Mouse (Mus musculus) cerebellum, adult 2 months (tissue): ENCODE measurements around the gene Mroh9. TPM values are rescaled to one million over a fixed set of nuclear protein-coding genes. Genes with fewer than 3 reads are reported as not detected.

Experiments used
- DNase-seq, 2 experiments: peaks; one replicate each; pipeline ENCODE4 v3.0.0; 2021
- H3K27ac ChIP-seq: fragments of 200-500 bp; 2 replicates; pipeline ENCODE4 v1.5.1; 2012; ENCODE audit warnings: low read length, control low read depth, inconsistent platforms; ENCODE audit not compliant: insufficient read depth
- H3K27me3 ChIP-seq: fragments of 200-500 bp; 2 replicates; pipeline ENCODE4 v1.6.1; 2012; ENCODE audit warnings: inconsistent platforms, mild to moderate bottlenecking, low read length, moderate library complexity; ENCODE audit not compliant: control insufficient read depth, insufficient read depth
- H3K4me1 ChIP-seq: fragments of 200-500 bp; 2 replicates; pipeline ENCODE4 v1.6.1; 2011; ENCODE audit warnings: low read length; ENCODE audit not compliant: control insufficient read depth, insufficient read depth
- H3K4me3 ChIP-seq: fragments of 200-500 bp; replicated peaks from 2 replicates; pipeline ENCODE3; 2011; ENCODE audit warnings: mild to moderate bottlenecking, low read depth, low read length, control low read depth; ENCODE audit not compliant: insufficient read depth
- CTCF ChIP-seq: fragments of 200-500 bp; IDR thresholded peaks from 2 replicates; pipeline ENCODE4 v1.5.1; 2011; ENCODE audit warnings: low read depth, mild to moderate bottlenecking, control low read depth, low read length, moderate library complexity, borderline replicate concordance; ENCODE audit not compliant: insufficient read depth
- POLR2A ChIP-seq: fragments of 200-500 bp; IDR thresholded peaks from 2 replicates; pipeline ENCODE4 v1.6.1; 2011; ENCODE audit warnings: low read length, control low read depth, borderline replicate concordance; ENCODE audit not compliant: insufficient read depth
- WGBS: fragments of 180-500 bp; shearing (Covaris S2); methylation state at CpG from one replicate; pipeline ENCODE4 v1.1.7; 2018; 5-methylcytosine and 5-hydroxymethylcytosine counted together
- polyA plus RNA-seq: library from polyadenylated mRNA; depleted of rRNA; stranded (reverse); fragments of >200 nt; gene quantifications from 2 replicates; pipeline ENCODE4 v1.2.3, GENCODE M21; 2012; rRNA removed

The Mroh9 gene
- not detected in 2 replicates for polyA plus RNA-seq

DNA sequence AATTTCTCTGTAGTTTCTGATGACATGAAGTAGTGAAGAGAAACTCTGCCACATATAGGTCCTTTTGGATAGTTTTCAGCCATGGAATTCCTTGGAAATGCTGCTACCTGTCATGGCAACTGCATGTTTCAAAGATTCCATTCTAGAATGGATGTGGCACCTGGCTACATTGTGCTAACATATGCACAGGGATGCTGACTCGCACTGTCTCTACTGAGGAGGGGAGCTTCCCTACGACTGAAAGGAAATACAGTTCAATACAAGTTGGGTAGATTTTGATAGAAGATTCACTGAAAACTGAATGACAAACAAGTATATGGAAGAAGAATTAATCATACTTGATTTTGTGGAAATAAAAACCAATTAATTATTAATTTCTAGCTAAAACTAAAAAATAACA is at the start of gene Mroh9:
Gene Mroh9, minus strand, starts transcription at position 101 of the 400 bp plus-strand sequence.
- Histone ChIP-seq H3K4me1 (no peaks in the 10 kb centered on the region), H3K27me3 (no peaks in the 10 kb centered on the region; the same call in 1 of the 2 replicates), H3K4me3 (no peak within 1 kb of the TSS), H3K27ac (no peak within 1 kb of the TSS)
- WGBS: 76% methylated on average over 2 of the region's 2 CpGs
- DNase-seq: no peak
- TF ChIP-seq CTCF (no peak), POLR2A (no peak)

GRCm38 (mm10) chr1:163129976-163130375 is 44.5 kb upstream of the Mroh9 start:
- Histone ChIP-seq H3K27ac (no peak overlapping the region), H3K4me1 (no peaks in the 10 kb centered on the region), H3K27me3 (no peaks in the 10 kb centered on the region), H3K4me3 (no peak overlapping the region)
- DNase-seq: no peak
- TF ChIP-seq CTCF: no peak
- TF ChIP-seq POLR2A: no peak
- 55% methylated on average over 3 of the region's 3 CpGs for WGBS

DNA sequence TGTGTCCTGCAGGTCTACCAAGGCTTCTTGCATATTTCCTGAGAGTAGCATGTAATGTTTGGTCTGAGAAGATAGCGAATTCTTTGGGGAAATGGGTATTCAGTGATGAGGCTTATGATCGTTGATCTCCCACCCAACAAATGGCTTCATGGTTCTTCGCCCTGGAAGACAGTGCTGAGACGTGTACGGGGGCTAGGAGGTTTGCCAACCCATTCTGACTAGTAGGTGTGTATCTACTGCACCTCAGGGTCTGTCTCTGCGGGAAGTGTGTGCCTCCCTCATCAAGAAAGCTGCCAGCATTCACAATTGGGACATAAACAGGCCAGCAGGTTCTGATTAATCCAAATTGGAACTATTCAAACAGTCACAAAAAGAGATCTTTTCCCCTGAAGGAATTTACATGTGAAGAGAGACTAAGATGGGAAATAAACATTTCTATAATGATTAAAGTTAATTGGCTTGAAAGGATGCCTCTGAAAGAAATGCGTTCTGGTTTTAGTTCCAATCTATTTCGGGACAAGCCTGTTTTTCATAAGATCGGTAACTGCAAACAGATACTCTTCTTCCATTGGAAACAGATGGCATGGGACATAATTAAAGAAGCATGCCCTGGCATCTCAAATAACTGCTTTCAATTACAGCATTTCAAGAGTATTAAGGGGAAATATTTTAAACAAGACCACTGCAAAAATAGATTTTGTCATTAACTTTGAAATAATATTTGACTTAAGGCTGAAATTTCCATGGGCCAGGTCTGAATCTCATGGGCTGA is 43.8 kb upstream of the Mroh9 start:
- WGBS: 60% methylated on average over 9 of the region's 9 CpGs
- no peaks in the 10 kb centered on the region for H3K4me1 ChIP-seq
- no peak overlapping the region for H3K4me3 ChIP-seq
- TF ChIP-seq CTCF (no peak), POLR2A (no peak)
- H3K27ac ChIP-seq: no peak overlapping the region
- no peak for DNase-seq
- no peaks in the 10 kb centered on the region for H3K27me3 ChIP-seq

GRCm38 (mm10) chr1:163126175-163126881 is 40.9 kb upstream of the Mroh9 start:
- H3K27me3 ChIP-seq: no peaks in the 10 kb centered on the region
- H3K27ac ChIP-seq: no peak overlapping the region
- DNase-seq: no peak
- no peaks in the 10 kb centered on the region for H3K4me1 ChIP-seq
- 80% methylated on average over 7 of the region's 7 CpGs for WGBS
- TF ChIP-seq CTCF: no peak
- TF ChIP-seq POLR2A: no peak
- H3K4me3 ChIP-seq: no peak overlapping the region

DNA sequence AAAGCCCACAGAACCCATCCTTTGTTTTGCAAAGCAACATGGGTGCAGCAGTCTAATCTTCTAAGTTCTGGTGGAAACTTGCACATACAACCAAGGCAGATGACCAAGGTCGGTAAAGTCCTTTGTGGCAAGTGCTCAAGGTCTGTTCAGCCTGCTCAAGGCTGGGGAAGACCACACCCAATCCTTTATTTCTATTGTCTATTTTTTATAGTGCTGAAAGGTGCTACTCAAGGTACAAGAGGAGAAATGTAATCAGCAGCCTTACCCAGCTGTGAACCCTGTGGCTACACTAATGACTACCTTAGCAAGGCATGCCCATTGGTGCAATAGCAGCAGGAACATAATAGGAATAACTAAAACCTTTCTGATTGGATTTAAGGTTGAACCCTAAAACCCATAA is 36.9 kb upstream of the Mroh9 start:
- Histone ChIP-seq H3K4me3 (no peak overlapping the region), H3K4me1 (no peaks in the 10 kb centered on the region), H3K27ac (no peak overlapping the region), H3K27me3 (no peaks in the 10 kb centered on the region)
- DNase-seq: no peak
- WGBS: 97% methylated on average over 1 of the region's 1 CpGs
- TF ChIP-seq POLR2A: no peak
- TF ChIP-seq CTCF: no peak

DNA sequence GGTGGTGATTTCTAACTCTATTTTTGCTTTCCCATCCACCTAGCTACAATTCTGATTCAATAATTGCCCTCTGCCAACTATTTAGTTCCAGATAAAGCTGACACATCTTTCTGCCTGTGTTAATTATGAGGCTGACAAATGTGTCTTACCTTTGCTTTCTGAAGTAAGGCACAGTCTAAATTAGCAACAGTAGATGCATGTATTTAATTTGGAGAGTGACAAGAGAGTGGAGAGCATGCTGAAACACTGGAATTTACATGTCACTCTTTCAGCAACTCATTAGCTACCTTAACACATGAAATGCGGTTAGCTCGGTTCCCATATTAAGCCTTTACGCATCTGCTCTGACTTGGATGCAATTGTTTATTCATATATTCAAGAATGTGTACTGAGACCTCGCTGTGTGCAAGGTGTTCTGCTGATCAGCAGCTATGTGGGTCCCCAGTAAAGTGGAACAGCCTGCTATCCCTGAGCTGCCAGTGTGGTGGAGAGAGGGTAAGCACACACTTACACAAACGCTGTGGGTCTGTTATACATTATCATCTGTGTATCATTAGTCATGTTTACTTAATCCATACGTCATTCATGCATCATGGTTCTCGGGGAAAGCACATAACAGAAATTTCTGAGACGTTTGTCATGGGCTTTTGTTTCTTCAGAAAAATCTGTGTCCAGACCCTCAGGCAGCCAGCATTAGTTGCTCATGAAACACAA is 28.1 kb upstream of the Mroh9 start:
- H3K4me3 ChIP-seq: no peak overlapping the region
- no peaks in the 10 kb centered on the region for H3K4me1 ChIP-seq
- no peak for TF ChIP-seq CTCF
- TF ChIP-seq POLR2A: no peak
- no peak for DNase-seq
- H3K27me3 ChIP-seq: no peaks in the 10 kb centered on the region
- no peak overlapping the region for H3K27ac ChIP-seq
- 71% methylated on average over 8 of the region's 8 CpGs for WGBS

- Histone ChIP-seq H3K4me1 (no peaks in the 10 kb centered on the region), H3K27me3 (no peaks in the 10 kb centered on the region), H3K4me3 (no peak overlapping the region), H3K27ac (no peak overlapping the region)
- WGBS: 90% methylated on average over 4 of the region's 4 CpGs
- TF ChIP-seq POLR2A (no peak), CTCF (no peak)
- no peak for DNase-seq
These were observed 27.2 kb upstream of the Mroh9 start for GRCm38 (mm10) chr1:163112482-163113164.
